Mouse (Mus musculus): ENCODE data around the gene Clec10a. TPM values are rescaled to one million over a fixed set of nuclear protein-coding genes. Genes with fewer than 3 reads are reported as not detected.
"Not testable (repeated sequence)": the region's sequence is repeated elsewhere in the genome, so short reads cannot be mapped to it uniquely, and the experiment has no call there.

Clec10a gene
- polyA plus RNA-seq, 2 experiments: 0.25 to 0.76 TPM

- no peak within 1 kb of the TSS for H3K4me2 ChIP-seq (ENCODE audit: low read depth)
- H3K9ac ChIP-seq (replicated peaks): no peak within 1 kb of the TSS
- no peak for DNase-seq (ENCODE audit: low read depth in 3 of 3, low spot score in 3 of 3)
- no peak within 1 kb of the TSS for H3K4me3 ChIP-seq (ENCODE audit: insufficient read depth in 1 of 2, low read depth in 2 of 2, low read length in 2 of 2)
- WGBS (ENCODE audit: insufficient replicate concordance): 16% methylated on average over 9 of the region's 9 CpGs
- 0 out of 4 replicates have a peak, but pooled peaks cover 0 to 2% of the 10 kb centered on the region in 2 experiments for H3K4me1 ChIP-seq (replicated peaks; ENCODE audit: control insufficient read depth in 2 of 2, insufficient read depth in 2 of 2, low read length in 1 of 2)
- no peaks in the 10 kb centered on the region for H3K27me3 ChIP-seq (ENCODE audit: control insufficient read depth, insufficient read depth, low read length)
- no peaks in the 10 kb centered on the region for H3K36me3 ChIP-seq (replicated peaks; ENCODE audit: control insufficient read depth, insufficient read depth, low read depth)
- H3K9me3 ChIP-seq (ENCODE audit: control insufficient read depth, low read length): no peaks in the 10 kb centered on the region
- H3K27ac ChIP-seq: no peak within 1 kb of the TSS
- TF ChIP-seq CTCF (IDR thresholded peaks at IDR 0.05; ENCODE audit: low read depth): no peak
- no peak for TF ChIP-seq EP300 (IDR thresholded peaks at IDR 0.05; ENCODE audit: low read depth)
- no peak for ATAC-seq (ENCODE audit: insufficient read depth)
Measured at GRCm38 (mm10) chr11:70129926-70130379, 26.0 kb upstream of the Clec10a start, which contains the start of gene Mgl2. Mgl2 (plus strand) TSS chr11:70130329.

- ATAC-seq (ENCODE audit: insufficient read depth); H3K9ac ChIP-seq (replicated peaks); H3K9me3 ChIP-seq (ENCODE audit: control insufficient read depth, low read length); H3K4me2 ChIP-seq (ENCODE audit: low read depth); H3K27me3 ChIP-seq (ENCODE audit: control insufficient read depth, insufficient read depth, low read length); H3K36me3 ChIP-seq (replicated peaks; ENCODE audit: control insufficient read depth, insufficient read depth, low read depth); H3K4me1 ChIP-seq (replicated peaks; ENCODE audit: control insufficient read depth in 2 of 2, insufficient read depth in 2 of 2, low read length in 1 of 2); H3K4me3 ChIP-seq (ENCODE audit: insufficient read depth in 1 of 2, low read depth in 2 of 2, low read length in 2 of 2); DNase-seq (ENCODE audit: low read depth in 3 of 3, low spot score in 3 of 3); H3K27ac ChIP-seq: not testable (repeated sequence)
- 44% methylated on average over 3 of the region's 3 CpGs for WGBS (ENCODE audit: insufficient replicate concordance)
Measured at GRCm38 (mm10) chr11:70135001-70135400, 21.0 kb upstream of the Clec10a start.

- not testable (repeated sequence) for H3K4me1 ChIP-seq (replicated peaks; ENCODE audit: control insufficient read depth in 2 of 2, insufficient read depth in 2 of 2, low read length in 1 of 2); ATAC-seq (ENCODE audit: insufficient read depth); H3K4me2 ChIP-seq (ENCODE audit: low read depth); H3K9ac ChIP-seq (replicated peaks); H3K4me3 ChIP-seq (ENCODE audit: insufficient read depth in 1 of 2, low read depth in 2 of 2, low read length in 2 of 2); DNase-seq (ENCODE audit: low read depth in 3 of 3, low spot score in 3 of 3); H3K27me3 ChIP-seq (ENCODE audit: control insufficient read depth, insufficient read depth, low read length); H3K27ac ChIP-seq; H3K36me3 ChIP-seq (replicated peaks; ENCODE audit: control insufficient read depth, insufficient read depth, low read depth); H3K9me3 ChIP-seq (ENCODE audit: control insufficient read depth, low read length)
- WGBS (ENCODE audit: insufficient replicate concordance): 76% methylated on average over 8 of the region's 8 CpGs
Measured at GRCm38 (mm10) chr11:70135925-70136324, 20.1 kb upstream of the Clec10a start.

- H3K9ac ChIP-seq (replicated peaks): no peak overlapping the region
- 0 out of 4 replicates have a peak, but pooled peaks cover 0 to 2% of the 10 kb centered on the region in 2 experiments for H3K4me1 ChIP-seq (replicated peaks; ENCODE audit: control insufficient read depth in 2 of 2, insufficient read depth in 2 of 2, low read length in 1 of 2)
- TF ChIP-seq EP300 (IDR thresholded peaks at IDR 0.05; ENCODE audit: low read depth) (no peak), CTCF (IDR thresholded peaks at IDR 0.05; ENCODE audit: low read depth) (no peak)
- no peak overlapping the region for H3K27ac ChIP-seq
- no peaks in the 10 kb centered on the region for H3K27me3 ChIP-seq (ENCODE audit: control insufficient read depth, insufficient read depth, low read length)
- WGBS (ENCODE audit: insufficient replicate concordance): 65% methylated on average over 10 of the region's 10 CpGs
- no peak overlapping the region for H3K4me2 ChIP-seq (ENCODE audit: low read depth)
- H3K9me3 ChIP-seq (ENCODE audit: control insufficient read depth, low read length): no peaks in the 10 kb centered on the region
- DNase-seq (ENCODE audit: low read depth in 3 of 3, low spot score in 3 of 3): no peak
- no peak for ATAC-seq (ENCODE audit: insufficient read depth)
- no peaks in the 10 kb centered on the region for H3K36me3 ChIP-seq (replicated peaks; ENCODE audit: control insufficient read depth, insufficient read depth, low read depth)
- H3K4me3 ChIP-seq (ENCODE audit: insufficient read depth in 1 of 2, low read depth in 2 of 2, low read length in 2 of 2): no peak overlapping the region
Measured at GRCm38 (mm10) chr11:70139171-70139570, 16.8 kb upstream of the Clec10a start.

GRCm38 (mm10) chr11:70151072-70151471 lies 4.9 kb upstream of the Clec10a start:
- Histone ChIP-seq H3K36me3 (replicated peaks; ENCODE audit: control insufficient read depth, insufficient read depth, low read depth) (no peaks in the 10 kb centered on the region), H3K4me2 (ENCODE audit: low read depth) (no peak overlapping the region), H3K9me3 (ENCODE audit: control insufficient read depth, low read length) (no peaks in the 10 kb centered on the region), H3K9ac (replicated peaks) (no peak overlapping the region), H3K27ac (no peak overlapping the region), H3K4me3 (ENCODE audit: insufficient read depth in 1 of 2, low read depth in 2 of 2, low read length in 2 of 2) (no peak overlapping the region), H3K27me3 (ENCODE audit: control insufficient read depth, insufficient read depth, low read length) (no peaks in the 10 kb centered on the region), H3K4me1 (replicated peaks; ENCODE audit: control insufficient read depth in 2 of 2, insufficient read depth in 2 of 2, low read length in 1 of 2) (no peaks in the 10 kb centered on the region)
- 46% methylated on average over 3 of the region's 3 CpGs for WGBS (ENCODE audit: insufficient replicate concordance)
- no peak for TF ChIP-seq EP300 (IDR thresholded peaks at IDR 0.05; ENCODE audit: low read depth)
- peak; percentile 21; the same call in 1 of the 2 replicates for TF ChIP-seq CTCF (IDR thresholded peaks at IDR 0.05; ENCODE audit: low read depth)
- ATAC-seq (ENCODE audit: insufficient read depth) (no peak), DNase-seq (ENCODE audit: low read depth in 3 of 3, low spot score in 3 of 3) (no peak)

All from liver, embryonic 14.5 days (tissue).